Mouse (Mus musculus): ENCODE measurements around the gene Cactin. TPM values are rescaled to one million over a fixed set of nuclear protein-coding genes. Genes with fewer than 3 reads are reported as not detected.
A peak's percentile ranks its signal among the peaks of the same experiment; 100 is the strongest.

Cactin gene
- polyA plus RNA-seq, 1 experiment from 2014 or later = 61.8 TPM

GRCm38 (mm10) chr10:81364666-81365065, 43.8 kb downstream of the Cactin start:
- H3K4me2 ChIP-seq = peak overlapping the region; percentile 64
- peak overlapping the region; percentile 35 for H3K4me3 ChIP-seq (replicated peaks)
- ATAC-seq (ENCODE audit: low FRiP score) = 0 out of 2 replicates have a peak, but pooled peaks have one; percentile 7
- peak overlapping the region; percentile 44 for H3K9ac ChIP-seq
- peaks cover 36% of the 10 kb centered on the region for H3K36me3 ChIP-seq (replicated peaks)
- WGBS = 12% methylated on average over 28 of the region's 28 CpGs
- peaks cover 59% of the 10 kb centered on the region for H3K4me1 ChIP-seq
- H3K9me3 ChIP-seq = no peaks in the 10 kb centered on the region
- H3K27ac ChIP-seq = no peak overlapping the region
- peaks cover 34% of the 10 kb centered on the region for H3K27me3 ChIP-seq

DNA sequence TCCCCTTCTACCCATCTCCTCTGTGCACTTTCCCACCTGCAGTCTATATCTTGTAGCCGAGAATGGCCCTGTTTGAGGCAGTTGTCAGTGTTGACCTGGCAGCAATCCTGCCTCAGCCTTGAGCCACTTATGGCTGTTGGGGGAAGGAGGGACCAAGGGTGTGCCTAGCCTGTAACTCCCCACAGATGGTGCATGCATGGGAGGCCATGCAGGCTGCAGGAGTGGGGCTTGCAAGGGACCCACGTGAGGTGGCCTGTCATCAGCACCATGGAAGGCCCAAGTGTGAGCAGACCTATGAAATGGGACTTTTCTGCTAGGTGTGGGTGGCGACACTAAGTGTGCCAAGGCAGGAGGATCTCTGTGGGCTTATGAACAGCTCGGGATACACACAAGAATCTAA, 44.2 kb downstream of the Cactin start:
- WGBS = 24% methylated on average over 4 of the region's 4 CpGs
- H3K4me1 ChIP-seq = peaks cover 56% of the 10 kb centered on the region
- no peak overlapping the region for H3K4me3 ChIP-seq (replicated peaks)
- H3K27ac ChIP-seq = no peak overlapping the region
- 0 out of 2 replicates have a peak overlapping the region, but pooled peaks have one; percentile 64 for H3K4me2 ChIP-seq
- H3K27me3 ChIP-seq = peaks cover 33% of the 10 kb centered on the region
- H3K9ac ChIP-seq = no peak overlapping the region
- peaks cover 40% of the 10 kb centered on the region for H3K36me3 ChIP-seq (replicated peaks)
- ATAC-seq (ENCODE audit: low FRiP score) = peak; percentile 19; the same call in 1 of the 2 replicates
- no peaks in the 10 kb centered on the region for H3K9me3 ChIP-seq

- peaks cover 33% of the 10 kb centered on the region for H3K27me3 ChIP-seq
- no peak for ATAC-seq (ENCODE audit: low FRiP score)
- 18% methylated on average over 12 of the region's 12 CpGs for WGBS
- peak within 1 kb of the TSS; percentile 44 for H3K9ac ChIP-seq
- peaks cover 51% of the 10 kb centered on the region for H3K4me1 ChIP-seq
- no peaks in the 10 kb centered on the region for H3K9me3 ChIP-seq
- no peak within 1 kb of the TSS; the same call in 1 of the 2 replicates for H3K27ac ChIP-seq
- H3K4me2 ChIP-seq = peak within 1 kb of the TSS; percentile 64
- H3K36me3 ChIP-seq (replicated peaks) = peaks cover 48% of the 10 kb centered on the region
- peak within 1 kb of the TSS; percentile 35 for H3K4me3 ChIP-seq (replicated peaks)
These were observed 45.0 kb downstream of the Cactin start, which contains the start of gene 4930404N11Rik for GRCm38 (mm10) chr10:81365672-81366476. Gene 4930404N11Rik, minus strand, starts transcription at chr10:81365816.

DNA sequence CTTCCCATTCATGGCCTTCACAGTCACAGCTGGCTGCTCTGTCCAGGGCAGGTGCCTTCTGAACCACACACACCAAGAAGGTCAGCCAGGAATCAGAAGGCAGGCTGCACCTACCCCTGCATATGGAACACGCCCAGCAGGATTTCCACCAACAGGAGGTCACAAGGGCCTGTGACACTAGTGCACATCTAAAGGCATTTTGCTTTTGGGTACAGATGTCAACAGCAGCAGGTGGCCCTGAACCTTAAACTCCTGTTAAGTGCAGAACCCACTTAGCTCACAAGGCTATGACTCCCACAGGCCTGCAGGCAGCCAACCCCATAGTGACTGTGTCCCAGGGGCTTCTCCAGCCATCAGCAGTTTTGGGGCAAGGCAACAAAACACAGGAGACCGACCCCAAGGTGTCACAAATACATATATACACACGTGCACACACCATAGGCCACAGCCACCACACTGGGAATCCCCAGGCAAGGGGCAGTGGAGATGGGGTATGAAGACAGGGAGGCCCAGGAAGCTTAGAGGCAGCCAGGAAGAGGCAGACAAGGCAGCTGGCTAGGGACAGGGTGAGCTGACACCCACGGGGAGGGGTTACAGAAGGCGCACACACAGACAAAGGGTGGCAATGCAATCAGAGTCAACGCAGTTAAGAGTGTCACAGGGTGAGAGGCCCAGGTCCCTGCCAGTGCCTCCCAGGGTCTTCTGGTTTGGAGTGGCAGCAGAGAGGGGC, 45.7 kb downstream of the Cactin start:
- H3K36me3 ChIP-seq (replicated peaks) = peaks cover 56% of the 10 kb centered on the region

DNA sequence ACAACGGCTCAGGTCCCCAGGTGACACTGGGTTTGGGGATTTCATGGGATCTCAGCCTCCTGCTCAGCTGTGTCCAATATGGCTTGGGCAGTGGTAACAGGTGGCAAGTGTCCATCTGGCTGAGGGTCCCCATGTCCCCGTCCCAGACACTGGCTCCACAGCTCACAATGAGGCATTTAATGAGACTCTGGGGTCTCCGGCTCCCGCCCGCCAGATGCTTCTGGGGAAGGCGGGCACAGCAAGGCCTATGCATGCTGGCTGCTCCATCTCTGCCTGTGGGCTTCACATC, 46.2 kb downstream of the Cactin start:
- H3K9ac ChIP-seq = no peak overlapping the region
- peaks cover 48% of the 10 kb centered on the region for H3K4me1 ChIP-seq
- no peak overlapping the region; the same call in 1 of the 2 replicates for H3K4me3 ChIP-seq (replicated peaks)
- H3K36me3 ChIP-seq (replicated peaks) = peaks cover 61% of the 10 kb centered on the region
- 84% methylated on average over 6 of the region's 6 CpGs for WGBS
- no peak overlapping the region for H3K4me2 ChIP-seq
- no peak for ATAC-seq (ENCODE audit: low FRiP score)
- no peaks in the 10 kb centered on the region for H3K9me3 ChIP-seq
- 0 out of 2 replicates have a peak overlapping the region, but pooled peaks have one; percentile 13 for H3K27ac ChIP-seq
- H3K27me3 ChIP-seq = peaks cover 33% of the 10 kb centered on the region

More for the DNA sequence above, 45.7 kb downstream of the Cactin start:
- peaks cover 48% of the 10 kb centered on the region for H3K4me1 ChIP-seq
- H3K9me3 ChIP-seq = no peaks in the 10 kb centered on the region
- no peak overlapping the region for H3K4me3 ChIP-seq (replicated peaks)
- no peak overlapping the region for H3K27ac ChIP-seq
- WGBS = 84% methylated on average over 6 of the region's 6 CpGs
- no peak overlapping the region for H3K9ac ChIP-seq
- peaks cover 33% of the 10 kb centered on the region for H3K27me3 ChIP-seq
- H3K4me2 ChIP-seq = no peak overlapping the region
- no peak for ATAC-seq (ENCODE audit: low FRiP score)

- H3K4me3 ChIP-seq (replicated peaks) = no peak overlapping the region
- H3K4me2 ChIP-seq = no peak overlapping the region; the same call in 1 of the 2 replicates
- H3K4me1 ChIP-seq = peaks cover 30% of the 10 kb centered on the region
- ATAC-seq (ENCODE audit: low FRiP score) = no peak
- H3K9me3 ChIP-seq = no peaks in the 10 kb centered on the region
- H3K36me3 ChIP-seq (replicated peaks) = peaks cover 54% of the 10 kb centered on the region
- H3K9ac ChIP-seq = no peak overlapping the region
- H3K27me3 ChIP-seq = no peaks in the 10 kb centered on the region
- 94% methylated on average over 10 of the region's 10 CpGs for WGBS
- H3K27ac ChIP-seq = no peak overlapping the region
These were observed 54.4 kb downstream of the Cactin start for GRCm38 (mm10) chr10:81375322-81375721.

Small RNA genes within 50 kb of the gene (microRNA-seq; reads per million reads assigned to microRNA genes)
- 16.0 reads per million, percentile 31 among the genes with 10 or more reads in this experiment for gene Mir3057

Other genes with a start within 250 kb of the Cactin start
- gene Creb3l3, start 222.2 kb upstream of the Cactin start, polyA plus RNA-seq (2016; fragmentation: Nextera tagmentation; extraction: Ambion mirVana) = 0.46 and 0.69 TPM in 2 replicates
- 208 and 210 TPM in 2 replicates for gene Map2k2, start 215.2 kb upstream of the Cactin start, polyA plus RNA-seq (2016; fragmentation: Nextera tagmentation; extraction: Ambion mirVana)
- 12.4 and 13.5 TPM in 2 replicates for gene Zbtb7a, start 185.9 kb upstream of the Cactin start, polyA plus RNA-seq (2016; fragmentation: Nextera tagmentation; extraction: Ambion mirVana)
- gene Pias4, start 153.2 kb upstream of the Cactin start, polyA plus RNA-seq (2016; fragmentation: Nextera tagmentation; extraction: Ambion mirVana) = 51.6 and 52.9 TPM in 2 replicates
- gene Eef2, start 144.5 kb upstream of the Cactin start, polyA plus RNA-seq (2016; fragmentation: Nextera tagmentation; extraction: Ambion mirVana) = 518 and 540 TPM in 2 replicates
- gene Dapk3, start 138.1 kb upstream of the Cactin start, polyA plus RNA-seq (2016; fragmentation: Nextera tagmentation; extraction: Ambion mirVana) = 62.8 and 67.4 TPM in 2 replicates
- not detected in 2 replicates for gene 4930442H23Rik, start 137.3 kb upstream of the Cactin start, polyA plus RNA-seq (2016; fragmentation: Nextera tagmentation; extraction: Ambion mirVana)
- not detected in 2 replicates for gene Nmrk2, start 119.1 kb upstream of the Cactin start, polyA plus RNA-seq (2016; fragmentation: Nextera tagmentation; extraction: Ambion mirVana)
- gene Atcay, start 90.3 kb upstream of the Cactin start, polyA plus RNA-seq (2016; fragmentation: Nextera tagmentation; extraction: Ambion mirVana) = 31.8 and 33.9 TPM in 2 replicates
- 9.0 and 10.0 TPM in 2 replicates for gene Zfr2, start 87.9 kb upstream of the Cactin start, polyA plus RNA-seq (2016; fragmentation: Nextera tagmentation; extraction: Ambion mirVana)
- gene Matk, start 68.2 kb upstream of the Cactin start, polyA plus RNA-seq (2016; fragmentation: Nextera tagmentation; extraction: Ambion mirVana) = 4.1 and 5.7 TPM in 2 replicates
- gene Mrpl54, start 54.2 kb upstream of the Cactin start, polyA plus RNA-seq (2016; fragmentation: Nextera tagmentation; extraction: Ambion mirVana) = 136 and 138 TPM in 2 replicates
- gene Apba3, start 54.1 kb upstream of the Cactin start, polyA plus RNA-seq (2016; fragmentation: Nextera tagmentation; extraction: Ambion mirVana) = 31.1 and 33.3 TPM in 2 replicates
- gene Tjp3, start 29.5 kb upstream of the Cactin start, polyA plus RNA-seq (2016; fragmentation: Nextera tagmentation; extraction: Ambion mirVana) = 9.7 and 11.4 TPM in 2 replicates
- gene Pip5k1c, start 28.1 kb upstream of the Cactin start, polyA plus RNA-seq (2016; fragmentation: Nextera tagmentation; extraction: Ambion mirVana) = 84.1 and 98.7 TPM in 2 replicates
- 2.1 and 2.9 TPM in 2 replicates for gene Tbxa2r, start 7.6 kb downstream of the Cactin start, polyA plus RNA-seq (2016; fragmentation: Nextera tagmentation; extraction: Ambion mirVana)
- 0.08 TPM in 1 of 2 replicates, not detected in the other for gene Gipc3, start 22.2 kb downstream of the Cactin start, polyA plus RNA-seq (2016; fragmentation: Nextera tagmentation; extraction: Ambion mirVana)
- 92.6 and 97.1 TPM in 2 replicates for gene Hmg20b, start 29.4 kb downstream of the Cactin start, polyA plus RNA-seq (2016; fragmentation: Nextera tagmentation; extraction: Ambion mirVana)
- 8.2 and 8.4 TPM in 2 replicates for gene Mfsd12, start 36.4 kb downstream of the Cactin start, polyA plus RNA-seq (2016; fragmentation: Nextera tagmentation; extraction: Ambion mirVana)
- 0.36 and 1.2 TPM in 2 replicates for gene 4930404N11Rik, start 44.7 kb downstream of the Cactin start, polyA plus RNA-seq (2016; fragmentation: Nextera tagmentation; extraction: Ambion mirVana)
- gene Fzr1, start 57.4 kb downstream of the Cactin start, polyA plus RNA-seq (2016; fragmentation: Nextera tagmentation; extraction: Ambion mirVana) = 145 and 148 TPM in 2 replicates
- gene Dohh, start 63.3 kb downstream of the Cactin start, polyA plus RNA-seq (2016; fragmentation: Nextera tagmentation; extraction: Ambion mirVana) = 68.1 and 68.5 TPM in 2 replicates
- gene Gm48551, start 63.4 kb downstream of the Cactin start, polyA plus RNA-seq (2016; fragmentation: Nextera tagmentation; extraction: Ambion mirVana) = 4.2 and 4.6 TPM in 2 replicates
- 1.4 and 2.1 TPM in 2 replicates for gene Gm48552, start 67.9 kb downstream of the Cactin start, polyA plus RNA-seq (2016; fragmentation: Nextera tagmentation; extraction: Ambion mirVana)
- 1.8 and 2.6 TPM in 2 replicates for gene Smim24, start 71.9 kb downstream of the Cactin start, polyA plus RNA-seq (2016; fragmentation: Nextera tagmentation; extraction: Ambion mirVana)
- gene Nfic, start 134.5 kb downstream of the Cactin start, polyA plus RNA-seq (2016; fragmentation: Nextera tagmentation; extraction: Ambion mirVana) = 15.3 and 16.3 TPM in 2 replicates
- gene Celf5, start 161.6 kb downstream of the Cactin start, polyA plus RNA-seq (2016; fragmentation: Nextera tagmentation; extraction: Ambion mirVana) = 37.1 and 42.4 TPM in 2 replicates
- 65.8 and 66.6 TPM in 2 replicates for gene Ncln, start 175.3 kb downstream of the Cactin start, polyA plus RNA-seq (2016; fragmentation: Nextera tagmentation; extraction: Ambion mirVana)
- gene S1pr4, start 179.0 kb downstream of the Cactin start, polyA plus RNA-seq (2016; fragmentation: Nextera tagmentation; extraction: Ambion mirVana) = 0.21 and 0.49 TPM in 2 replicates
- gene Gna15, start 203.1 kb downstream of the Cactin start, polyA plus RNA-seq (2016; fragmentation: Nextera tagmentation; extraction: Ambion mirVana) = 0.49 and 0.92 TPM in 2 replicates
- gene Gna11, start 224.1 kb downstream of the Cactin start, polyA plus RNA-seq (2016; fragmentation: Nextera tagmentation; extraction: Ambion mirVana) = 74.8 and 75.9 TPM in 2 replicates
- gene Aes, start 238.4 kb downstream of the Cactin start, polyA plus RNA-seq (2016; fragmentation: Nextera tagmentation; extraction: Ambion mirVana) = 520 TPM in 2 replicates